ENCODE assay signal across 21 mouse cellular contexts in genomic region chr13:56772592-56772991, GRCm38 (mm10). TPM values are rescaled to one million over a fixed set of nuclear protein-coding genes. Genes with fewer than 3 reads are reported as not detected.
DNase-seq lines count a peak whose midpoint lies in the region; ATAC-seq and TF ChIP-seq lines count a peak whose summit lies in the region.
"Had no signal": no experiment of that assay in that cellular context is flagged by ENCODE, and none has a peak within 500 bp of the region (broad histone marks: within the 10 kb centered on the region; RNA-seq: fewer than 3 reads in every experiment).

No protein-coding gene starts in this region.

- no peak for ATAC-seq in lung, postnatal 0 days
- peak; percentile 32; the same call in 1 of the 2 replicates for ATAC-seq in monocyte, adult 5-6 weeks (replicated peaks; ENCODE audit: insufficient number of reproducible peaks, low FRiP score, low TSS enrichment, poor library complexity, severe bottlenecking)
- ATAC-seq: intestine, embryonic 15.5 days had no signal

- H3K36me3 ChIP-seq in kidney, adult 2 months (ENCODE audit: control insufficient read depth, insufficient read depth, low read length) = no peaks in the 10 kb centered on the region
- H3K36me3 ChIP-seq in lung, postnatal 0 days (ENCODE audit: insufficient read depth, low read length) = no peaks in the 10 kb centered on the region
- H3K36me3 ChIP-seq in heart, adult 2 months (ENCODE audit: control insufficient read depth, insufficient read depth, low read length) = no peaks in the 10 kb centered on the region
- H3K36me3 ChIP-seq: embryonic facial prominence, embryonic 10.5 days; hindbrain, embryonic 12.5 days; intestine, embryonic 15.5 days; limb, embryonic 15.5 days had no signal

- no peak for TF ChIP-seq POLR2A in kidney, adult 2 months (IDR thresholded peaks at IDR 0.05; ENCODE audit: low read depth, low read length)
- TF ChIP-seq POLR2A in heart, adult 2 months (IDR thresholded peaks at IDR 0.05; ENCODE audit: insufficient read depth, low read depth, low read length) = no peak

- H3K4me3 ChIP-seq in kidney, adult 2 months (ENCODE audit: insufficient read depth, low read depth, low read length) = no peak overlapping the region
- no peak overlapping the region for H3K4me3 ChIP-seq in lung, postnatal 0 days (ENCODE audit: low read depth, low read length)
- no peak overlapping the region for H3K4me3 ChIP-seq in heart, adult 2 months
- H3K4me3 ChIP-seq: embryonic facial prominence, embryonic 10.5 days; erythroblast, embryonic 14.5 days; hindbrain, embryonic 12.5 days; intestine, embryonic 15.5 days; limb, embryonic 15.5 days had no signal

- TF ChIP-seq EP300 in lung, postnatal 0 days (IDR thresholded peaks at IDR 0.05) = no peak
- no peak for TF ChIP-seq EP300 in heart, adult 2 months (IDR thresholded peaks at IDR 0.05; ENCODE audit: insufficient read depth, low read depth, low read length)

- H3K9me3 ChIP-seq in lung, postnatal 0 days (ENCODE audit: low read length) = no peaks in the 10 kb centered on the region
- H3K9me3 ChIP-seq: embryonic facial prominence, embryonic 10.5 days; hindbrain, embryonic 12.5 days; intestine, embryonic 15.5 days; limb, embryonic 15.5 days had no signal

- intact Hi-C loops in heart, adult 2 months (cut with DNase I) = no loop called here

- 46% methylated on average over 3 of the region's 3 CpGs for WGBS in kidney, adult 2 months
- WGBS in lung, postnatal 0 days = 40% methylated on average over 3 of the region's 3 CpGs
- 46% methylated on average over 3 of the region's 3 CpGs for whole genome bisulfite sequencing in heart, adult 2 months

- H3K27me3 ChIP-seq in kidney, adult 2 months (replicated peaks; ENCODE audit: control insufficient read depth, insufficient read depth, low read length) = no peaks in the 10 kb centered on the region
- no peaks in the 10 kb centered on the region for H3K27me3 ChIP-seq in lung, postnatal 0 days (replicated peaks; ENCODE audit: insufficient read depth, low read length)
- no peaks in the 10 kb centered on the region for H3K27me3 ChIP-seq in heart, adult 2 months (ENCODE audit: control insufficient read depth, insufficient read depth, low read length)
- H3K27me3 ChIP-seq: hindbrain, embryonic 12.5 days; intestine, embryonic 15.5 days; limb, embryonic 15.5 days had no signal

- H3K79me2 ChIP-seq in heart, adult 2 months (replicated peaks; ENCODE audit: control insufficient read depth, insufficient read depth, low read length) = no peaks in the 10 kb centered on the region

- H3K9ac ChIP-seq in lung, postnatal 0 days (replicated peaks; ENCODE audit: low read depth) = no peak overlapping the region
- H3K9ac ChIP-seq in heart, adult 2 months (ENCODE audit: low read depth, low read length) = no peak overlapping the region
- H3K9ac ChIP-seq: hindbrain, embryonic 12.5 days; intestine, embryonic 15.5 days; limb, embryonic 15.5 days had no signal

- TF ChIP-seq CTCF in kidney, adult 2 months (conservative IDR thresholded peaks at IDR 0.05; ENCODE audit: insufficient read depth, insufficient read length, low read depth, low read length) = peak; percentile 43
- peak; percentile 44 for TF ChIP-seq CTCF in lung, postnatal 0 days (IDR thresholded peaks at IDR 0.05)
- TF ChIP-seq CTCF in heart, adult 2 months (IDR thresholded peaks at IDR 0.05) = no peak

- H3K4me2 ChIP-seq in lung, postnatal 0 days (replicated peaks; ENCODE audit: low read depth, low read length) = no peak overlapping the region
- H3K4me2 ChIP-seq: hindbrain, embryonic 12.5 days; intestine, embryonic 15.5 days; limb, embryonic 15.5 days; midbrain, embryonic 11.5 days had no signal

- no peak overlapping the region for H3K27ac ChIP-seq in kidney, adult 2 months (ENCODE audit: insufficient read depth, low read depth, low read length)
- H3K27ac ChIP-seq in lung, postnatal 0 days (ENCODE audit: low read length) = no peak overlapping the region
- H3K27ac ChIP-seq in heart, adult 2 months = no peak overlapping the region
- H3K27ac ChIP-seq: embryonic facial prominence, embryonic 10.5 days; intestine, embryonic 15.5 days; limb, embryonic 15.5 days had no signal

- peak; percentile 26 for DNase-seq in embryo, embryonic 10 days (ENCODE audit: low spot score)
- no peak for DNase-seq in embryo, embryonic 11 days
- DNase-seq in kidney, adult 2 months = no peak
- no peak for DNase-seq in kidney, adult 18-20 months
- no peak for DNase-seq in lung, postnatal 0 days (ENCODE audit: low spot score)
- DNase-seq in lung, postnatal 14 days = no peak
- no peak for DNase-seq in heart, adult 2 months
- DNase-seq: adrenal gland, postnatal 25 days; cerebellum, adult 9-10 months; gastrocnemius, postnatal 10 days; kidney, postnatal 25 days; lung, postnatal 36 days; right cerebral cortex, postnatal 4 days had no signal

- no peaks in the 10 kb centered on the region for H3K4me1 ChIP-seq in kidney, adult 2 months (ENCODE audit: control insufficient read depth, insufficient read depth, low read length)
- no peaks in the 10 kb centered on the region for H3K4me1 ChIP-seq in lung, postnatal 0 days (ENCODE audit: insufficient read depth, low read depth, low read length)
- H3K4me1 ChIP-seq in heart, adult 2 months (ENCODE audit: control insufficient read depth, insufficient read depth, low read length) = no peaks in the 10 kb centered on the region

RNA-seq across cellular contexts. Expression of gene Gm45623, which starts 19.0 kb away (rescaled TPM):
- polyA plus RNA-seq in kidney, adult 2 months (2012; rRNA removed) = 0.06 and 0.08 TPM in 2 replicates
- 0.44 and 0.55 TPM in 2 replicates for polyA plus RNA-seq in lung, postnatal 0 days (2015; fragmentation: Nextera tagmentation; extraction: Ambion mirVana)
- not detected in 3 replicates for total RNA-seq in monocyte, adult 5-6 weeks (2017)
- total RNA-seq in heart, adult 2 months (2021) = not detected
- not detected in 2 replicates for polyA plus RNA-seq in heart, adult 2 months (2012; rRNA removed)
- total RNA-seq: adrenal gland, postnatal 25 days; gastrocnemius, postnatal 10 days; heart, adult 8-10 months had no signal
- polyA plus RNA-seq: erythroblast, embryonic 14.5 days; hindbrain, embryonic 12.5 days; midbrain, embryonic 11.5 days had no signal
